Mouse (Mus musculus): Measurements from ENCODE around the gene Gal3st4. TPM values are rescaled to one million over a fixed set of nuclear protein-coding genes. Genes with fewer than 3 reads are reported as not detected.

Gene Gal3st4
- polyA plus RNA-seq, 1 experiment from 2014 or later = 0.86 TPM

DNA sequence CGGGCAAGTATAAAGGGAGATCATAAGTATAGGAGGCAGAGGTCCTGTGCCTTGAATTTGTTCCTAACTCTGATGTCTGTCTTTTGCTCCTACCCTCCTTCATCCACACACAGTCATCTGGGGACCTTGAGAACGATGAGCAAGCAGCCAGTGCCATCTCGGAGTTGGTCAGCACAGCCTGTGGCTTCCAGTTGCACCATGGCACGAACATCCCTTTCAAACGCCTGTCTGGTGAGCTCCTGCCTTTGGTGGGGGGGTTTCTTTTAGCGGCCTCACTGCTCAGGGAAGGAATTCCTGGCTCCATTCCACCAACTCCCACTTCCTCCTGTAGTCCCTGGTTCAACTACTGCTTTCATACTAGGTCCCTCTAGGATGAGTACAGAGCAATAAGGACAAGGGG is 14.1 kb downstream of the Gal3st4 start:
- Histone ChIP-seq H3K4me1 (replicated peaks; ENCODE audit: insufficient read depth, low read length) (peaks cover 16% of the 10 kb centered on the region), H3K4me3 (replicated peaks; ENCODE audit: low read depth, low read length) (no peak overlapping the region), H3K9ac (ENCODE audit: low read depth, low read length) (no peak overlapping the region), H3K36me3 (ENCODE audit: insufficient read depth, low read length) (peaks cover 18% of the 10 kb centered on the region), H3K4me2 (ENCODE audit: low read length) (no peak overlapping the region), H3K27ac (no peak overlapping the region), H3K27me3 (ENCODE audit: insufficient read depth, low read length) (no peaks in the 10 kb centered on the region), H3K9me3 (replicated peaks; ENCODE audit: low read length) (no peaks in the 10 kb centered on the region)
- ATAC-seq (replicated peaks; ENCODE audit: low FRiP score, low read depth) (no peak), DNase-seq (ENCODE audit: low spot score) (no peak)
- TF ChIP-seq CTCF (IDR thresholded peaks at IDR 0.05; ENCODE audit: low read depth) = no peak
- WGBS = 73% methylated on average over 6 of the region's 6 CpGs

DNA sequence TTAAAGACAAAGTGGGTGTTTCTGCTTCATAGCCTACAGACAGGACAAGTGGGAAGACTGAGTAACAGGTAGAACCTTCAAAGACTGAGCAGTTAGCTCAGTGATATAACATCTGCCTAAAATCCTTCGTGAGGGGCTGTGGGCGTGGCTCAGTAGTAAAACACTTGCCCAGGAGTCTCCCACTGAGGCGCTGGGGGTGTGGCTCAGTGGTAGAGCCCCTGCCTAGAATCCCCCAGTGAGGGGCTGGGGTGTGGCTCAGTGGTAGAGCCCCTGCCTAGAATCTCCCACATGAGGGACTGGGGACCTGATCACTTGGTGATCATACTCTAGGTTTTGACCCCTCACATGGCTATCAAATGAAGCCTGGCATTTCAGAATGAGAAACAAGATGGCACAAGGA is 14.6 kb downstream of the Gal3st4 start:
- no peak overlapping the region for H3K4me2 ChIP-seq (ENCODE audit: low read length)
- H3K4me1 ChIP-seq (replicated peaks; ENCODE audit: insufficient read depth, low read length) = peaks cover 13% of the 10 kb centered on the region
- no peaks in the 10 kb centered on the region for H3K9me3 ChIP-seq (replicated peaks; ENCODE audit: low read length)
- H3K4me3 ChIP-seq (replicated peaks; ENCODE audit: low read depth, low read length) = no peak overlapping the region
- TF ChIP-seq CTCF (IDR thresholded peaks at IDR 0.05; ENCODE audit: low read depth) = no peak
- H3K27me3 ChIP-seq (ENCODE audit: insufficient read depth, low read length) = no peaks in the 10 kb centered on the region
- H3K36me3 ChIP-seq (ENCODE audit: insufficient read depth, low read length) = peaks cover 18% of the 10 kb centered on the region
- no peak for DNase-seq (ENCODE audit: low spot score)
- no peak overlapping the region for H3K27ac ChIP-seq
- no peak overlapping the region for H3K9ac ChIP-seq (ENCODE audit: low read depth, low read length)
- 75% methylated on average over 3 of the region's 3 CpGs for WGBS
- no peak for ATAC-seq (replicated peaks; ENCODE audit: low FRiP score, low read depth)

DNA sequence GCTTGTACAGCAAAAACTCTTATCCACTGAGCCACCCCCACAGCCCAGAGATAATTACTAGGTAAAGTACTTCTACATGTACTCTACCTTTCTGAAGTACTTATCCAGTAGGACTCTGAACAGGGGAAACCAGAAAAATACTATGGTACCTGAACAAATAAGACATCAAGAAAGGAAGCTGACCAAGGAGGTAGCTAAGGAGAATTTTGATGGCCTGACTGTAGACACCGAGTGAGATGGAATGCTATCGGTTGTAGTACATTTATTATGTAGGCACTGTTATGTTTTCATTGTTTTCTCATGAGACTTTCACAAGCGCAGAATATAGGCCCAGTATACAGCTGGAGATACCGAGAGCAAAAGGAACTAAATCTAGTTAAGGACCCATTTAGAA is 15.1 kb downstream of the Gal3st4 start:
- H3K36me3 ChIP-seq (ENCODE audit: insufficient read depth, low read length) = peaks cover 18% of the 10 kb centered on the region
- no peak overlapping the region for H3K9ac ChIP-seq (ENCODE audit: low read depth, low read length)
- no peak for DNase-seq (ENCODE audit: low spot score)
- H3K4me3 ChIP-seq (replicated peaks; ENCODE audit: low read depth, low read length) = no peak overlapping the region
- no peak overlapping the region for H3K27ac ChIP-seq
- TF ChIP-seq CTCF (IDR thresholded peaks at IDR 0.05; ENCODE audit: low read depth) = no peak
- no peaks in the 10 kb centered on the region for H3K27me3 ChIP-seq (ENCODE audit: insufficient read depth, low read length)
- peaks cover 8% of the 10 kb centered on the region for H3K4me1 ChIP-seq (replicated peaks; ENCODE audit: insufficient read depth, low read length)
- H3K4me2 ChIP-seq (ENCODE audit: low read length) = no peak overlapping the region
- ATAC-seq (replicated peaks; ENCODE audit: low FRiP score, low read depth) = no peak
- 92% methylated on average over 4 of the region's 4 CpGs for WGBS
- H3K9me3 ChIP-seq (replicated peaks; ENCODE audit: low read length) = no peaks in the 10 kb centered on the region

DNA sequence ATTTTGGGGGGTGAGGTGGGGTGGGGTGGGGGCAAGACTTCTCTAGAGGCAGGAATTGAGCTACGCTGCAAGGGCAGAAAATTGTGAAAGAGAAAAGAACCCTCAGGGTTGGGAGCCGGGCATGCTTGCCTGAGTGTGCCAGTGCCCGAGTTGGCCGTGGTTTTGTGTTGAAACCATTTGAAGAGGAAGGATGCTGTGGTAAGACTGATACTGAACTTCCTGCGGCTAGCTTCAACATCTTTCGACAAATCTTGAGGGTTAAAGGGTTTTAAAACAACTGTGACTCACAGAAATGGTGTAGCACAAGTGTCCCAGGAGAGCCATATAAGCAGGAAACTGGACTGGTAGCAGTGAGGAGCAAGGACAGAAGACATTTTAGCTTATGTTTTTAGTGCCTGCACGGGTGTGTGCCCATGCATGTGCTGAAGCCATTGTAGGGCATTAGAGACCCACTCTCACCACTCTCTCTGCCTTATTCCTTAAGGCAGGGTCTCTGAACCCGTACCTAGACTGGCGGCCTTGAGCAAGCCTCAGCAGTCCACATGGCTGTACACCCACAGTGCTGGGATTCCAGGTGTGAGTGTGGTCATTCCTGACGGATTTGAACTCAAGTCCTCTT is 15.6 kb downstream of the Gal3st4 start:
- DNase-seq (ENCODE audit: low spot score) (no peak), ATAC-seq (replicated peaks; ENCODE audit: low FRiP score, low read depth) (no peak)
- 86% methylated on average over 10 of the region's 10 CpGs for WGBS
- Histone ChIP-seq H3K27ac (no peak overlapping the region), H3K4me3 (replicated peaks; ENCODE audit: low read depth, low read length) (no peak overlapping the region), H3K4me2 (ENCODE audit: low read length) (no peak overlapping the region), H3K9me3 (replicated peaks; ENCODE audit: low read length) (no peaks in the 10 kb centered on the region), H3K36me3 (ENCODE audit: insufficient read depth, low read length) (peaks cover 18% of the 10 kb centered on the region), H3K4me1 (replicated peaks; ENCODE audit: insufficient read depth, low read length) (0 out of 2 replicates have a peak, but pooled peaks cover 4% of the 10 kb centered on the region), H3K9ac (ENCODE audit: low read depth, low read length) (no peak overlapping the region), H3K27me3 (ENCODE audit: insufficient read depth, low read length) (no peaks in the 10 kb centered on the region)
- TF ChIP-seq CTCF (IDR thresholded peaks at IDR 0.05; ENCODE audit: low read depth) = no peak

DNA sequence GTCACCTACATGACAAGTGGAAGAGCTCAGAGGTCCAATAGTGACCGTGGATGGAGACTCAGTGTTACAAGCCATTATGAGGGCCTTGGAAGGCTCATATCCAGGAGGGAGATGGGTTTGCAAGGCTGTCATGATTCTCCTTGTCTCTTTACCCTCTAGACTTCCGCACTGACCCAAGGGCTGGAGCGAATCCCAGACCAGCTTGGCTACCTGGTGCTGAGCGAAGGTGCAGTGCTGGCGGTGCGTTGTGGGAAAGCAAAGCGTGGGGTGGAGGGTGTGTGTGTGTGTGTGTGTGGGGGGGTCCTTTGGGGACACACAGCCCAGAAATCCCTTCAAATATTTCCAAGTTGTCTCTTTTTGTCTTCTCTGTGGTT is 16.6 kb downstream of the Gal3st4 start:
- TF ChIP-seq CTCF (IDR thresholded peaks at IDR 0.05; ENCODE audit: low read depth) = no peak
- peak; percentile 26 for ATAC-seq (replicated peaks; ENCODE audit: low FRiP score, low read depth)
- peak overlapping the region; percentile 63 for H3K4me3 ChIP-seq (replicated peaks; ENCODE audit: low read depth, low read length)
- peak overlapping the region; percentile 63 for H3K9ac ChIP-seq (ENCODE audit: low read depth, low read length)
- peak overlapping the region; percentile 71 for H3K4me2 ChIP-seq (ENCODE audit: low read length)
- H3K27me3 ChIP-seq (ENCODE audit: insufficient read depth, low read length) = no peaks in the 10 kb centered on the region
- no peaks in the 10 kb centered on the region for H3K9me3 ChIP-seq (replicated peaks; ENCODE audit: low read length)
- H3K36me3 ChIP-seq (ENCODE audit: insufficient read depth, low read length) = peaks cover 18% of the 10 kb centered on the region
- 16% methylated on average over 7 of the region's 7 CpGs for WGBS
- no peak for DNase-seq (ENCODE audit: low spot score)
- peak overlapping the region; percentile 68 for H3K27ac ChIP-seq
- H3K4me1 ChIP-seq (replicated peaks; ENCODE audit: insufficient read depth, low read length) = 0 out of 2 replicates have a peak, but pooled peaks cover 4% of the 10 kb centered on the region

DNA sequence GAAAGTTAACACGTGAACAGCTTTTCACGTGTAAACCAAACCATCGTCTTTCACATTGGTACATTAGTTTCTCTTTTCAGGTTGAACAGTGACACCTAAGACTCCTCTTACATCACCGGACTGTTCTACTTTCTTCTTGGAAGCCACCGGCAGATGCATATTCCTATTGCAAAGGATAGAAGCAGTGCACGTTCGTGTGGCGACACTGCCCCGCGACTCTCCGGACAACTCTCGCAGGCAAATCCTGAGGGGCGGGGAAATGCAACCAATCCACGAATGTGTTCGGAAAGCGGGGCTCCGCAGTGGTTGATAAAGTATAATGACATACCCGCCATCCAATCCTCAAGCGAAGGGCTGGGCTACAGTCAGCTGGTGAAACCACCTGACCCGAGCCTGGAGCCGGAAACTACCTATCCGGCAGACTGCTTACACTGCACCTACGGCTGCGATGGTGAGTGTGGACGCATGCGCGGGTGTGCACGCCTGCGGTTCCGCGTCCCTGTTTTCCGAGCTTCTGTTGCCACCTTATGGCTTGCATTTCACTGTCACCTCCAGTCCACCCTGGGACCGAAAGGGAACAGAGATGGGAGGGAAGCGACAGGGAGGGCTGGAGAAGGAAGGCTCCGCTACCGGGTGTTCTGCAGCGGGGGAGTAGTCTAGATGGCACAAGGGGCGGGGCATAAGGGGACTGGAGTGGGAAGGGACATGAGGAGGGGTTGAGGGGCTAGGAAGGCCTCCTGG is 17.1 kb downstream of the Gal3st4 start, which contains the start of gene Lamtor4:
Lamtor4 (plus strand) TSS at position 130 of the 741 bp plus-strand sequence.
- under 1% methylated on average over 38 of the region's 38 CpGs for WGBS
- ATAC-seq (replicated peaks; ENCODE audit: low FRiP score, low read depth) (peak; percentile 100), DNase-seq (ENCODE audit: low spot score) (peak; percentile 98)
- Histone ChIP-seq H3K9ac (ENCODE audit: low read depth, low read length) (peak within 1 kb of the TSS; percentile 63), H3K4me3 (replicated peaks; ENCODE audit: low read depth, low read length) (peak within 1 kb of the TSS; percentile 63), H3K27me3 (ENCODE audit: insufficient read depth, low read length) (no peaks in the 10 kb centered on the region), H3K9me3 (replicated peaks; ENCODE audit: low read length) (no peaks in the 10 kb centered on the region), H3K4me1 (replicated peaks; ENCODE audit: insufficient read depth, low read length) (0 out of 2 replicates have a peak, but pooled peaks cover 4% of the 10 kb centered on the region), H3K36me3 (ENCODE audit: insufficient read depth, low read length) (peaks cover 13% of the 10 kb centered on the region), H3K27ac (peak within 1 kb of the TSS; percentile 68), H3K4me2 (ENCODE audit: low read length) (peak within 1 kb of the TSS; percentile 71)
- peak; percentile 58 for TF ChIP-seq CTCF (IDR thresholded peaks at IDR 0.05; ENCODE audit: low read depth)
